Mouse (Mus musculus) CH12.LX (cell line): Measurements from ENCODE around the gene Vegfb.
A peak's percentile ranks its signal among the peaks of the same experiment; 100 is the strongest.

Source experiments
- CTCF ChIP-seq, 2 experiments: IDR thresholded peaks in 1 of 2; conservative IDR thresholded peaks in 1 of 2; 2 replicates each; pipeline ENCODE4 v1.5.1; 2011 to 2012; ENCODE audit warnings: low read depth in 2 of 2, low read length in 2 of 2, improper control_type of control experiment in 1 of 2, inconsistent platforms in 1 of 2, mild to moderate bottlenecking in 1 of 2, moderate library complexity in 1 of 2
- E2F4 ChIP-seq: IDR thresholded peaks from 2 replicates; pipeline ENCODE4 v1.6.1; 2011; ENCODE audit warnings: low read depth, low read length, improper control_type of control experiment; ENCODE audit not compliant: insufficient replicate concordance
- EP300 ChIP-seq: IDR thresholded peaks from 2 replicates; pipeline ENCODE4 v1.6.1; 2011; ENCODE audit warnings: low read length, improper control_type of control experiment
- GABPA ChIP-seq: IDR thresholded peaks from 2 replicates; pipeline ENCODE4 v1.6.1; 2012; ENCODE audit warnings: low read depth, low read length, improper control_type of control experiment, inconsistent platforms; ENCODE audit not compliant: insufficient replicate concordance
- HCFC1 ChIP-seq: IDR thresholded peaks from 2 replicates; pipeline ENCODE4 v1.6.1; 2012; ENCODE audit warnings: low read depth, mild to moderate bottlenecking, inconsistent platforms, low read length, improper control_type of control experiment
- MYC ChIP-seq: IDR thresholded peaks from 2 replicates; pipeline ENCODE4 v1.6.1; 2011; ENCODE audit warnings: low read depth, mild to moderate bottlenecking, improper control_type of control experiment, low read length
- POLR2A ChIP-seq: IDR thresholded peaks from 2 replicates; pipeline ENCODE4 v1.6.1; 2011; ENCODE audit warnings: low read depth, mild to moderate bottlenecking, improper control_type of control experiment, low read length
- USF1 ChIP-seq: IDR thresholded peaks from 2 replicates; pipeline ENCODE4 v1.6.1; 2014; ENCODE audit warnings: low read depth, mild to moderate bottlenecking, inconsistent platforms, low read length, improper control_type of control experiment
- ZC3H11A ChIP-seq: IDR thresholded peaks from 2 replicates; pipeline ENCODE4 v1.6.1; 2012; ENCODE audit warnings: low read depth, mild to moderate bottlenecking, inconsistent platforms, low read length, improper control_type of control experiment
- ZMIZ1 ChIP-seq: IDR thresholded peaks from 2 replicates; pipeline ENCODE4 v1.6.1; 2012; ENCODE audit warnings: low read depth, mild to moderate bottlenecking, inconsistent platforms, low read length, improper control_type of control experiment

- peak; percentile 61; the same call in 1 of the 2 replicates for TF ChIP-seq POLR2A
- no peak for TF ChIP-seq ZC3H11A
- TF ChIP-seq EP300: no peak
- TF ChIP-seq GABPA: no peak
- TF ChIP-seq MYC: no peak
- TF ChIP-seq USF1: no peak
- no peak for TF ChIP-seq E2F4
- no peak for TF ChIP-seq CTCF (conservative IDR thresholded peaks at IDR 0.05 in 1 of 2, IDR thresholded peaks at IDR 0.05 in 1 of 2; ENCODE audit: low read depth in 2 of 2, low read length in 2 of 2)
- peak; percentile 54 for TF ChIP-seq HCFC1
- 0 out of 2 replicates have a peak, but pooled peaks have one; percentile 4 for TF ChIP-seq ZMIZ1
Measured at GRCm38 (mm10) chr19:6996006-6996405, 8.6 kb upstream of the Vegfb start, which contains the start of the genes Nudt22 and Trpt1.
